23 mouse cellular contexts compared by ENCODE assay signal in the genomic region with DNA sequence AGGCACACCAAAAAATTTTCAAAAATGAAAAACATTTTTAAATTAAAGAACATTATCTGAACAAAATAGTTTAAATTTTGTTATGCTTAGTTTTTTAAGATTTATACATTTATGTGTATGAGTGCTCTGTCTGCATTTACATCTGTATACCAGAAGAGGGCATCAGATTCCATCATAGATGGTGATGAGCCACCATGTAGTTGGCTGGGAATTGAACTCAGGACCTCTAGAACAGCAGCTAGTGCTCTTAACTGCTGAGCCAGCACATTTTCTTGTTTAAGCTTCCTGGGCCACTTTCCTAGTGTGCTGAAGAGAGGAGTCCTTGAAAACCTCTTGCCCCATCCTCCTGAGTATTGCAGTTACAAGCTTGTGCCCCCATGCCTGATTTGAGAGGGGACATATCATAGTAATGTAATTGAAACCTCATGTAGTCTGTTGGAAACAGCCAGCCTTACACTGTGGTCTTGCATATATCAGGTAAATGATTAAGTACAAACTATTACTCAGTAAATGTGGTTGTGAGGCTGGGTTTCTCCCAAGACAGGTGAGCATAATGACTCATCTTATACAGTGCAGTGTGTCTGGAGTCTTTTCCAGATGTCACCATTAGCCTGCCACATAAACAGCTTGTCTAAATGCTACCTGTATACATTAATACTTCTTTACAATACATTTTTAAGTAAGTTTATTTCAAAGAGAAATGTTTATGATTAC. TPM values are rescaled to one million over a fixed set of nuclear protein-coding genes. Genes with fewer than 3 reads are reported as not detected.
DNase-seq lines count a peak whose midpoint lies in the region; ATAC-seq and TF ChIP-seq lines count a peak whose summit lies in the region.
"Had no signal": no experiment of that assay in that cellular context is flagged by ENCODE, and none has a peak within 500 bp of the region (broad histone marks: within the 10 kb centered on the region; RNA-seq: fewer than 3 reads in every experiment).

No protein-coding gene starts in this region.

- TF ChIP-seq EP300 in CH12.LX (IDR thresholded peaks at IDR 0.05; ENCODE audit: low read length), result no peak; the same call in 1 of the 2 replicates

- H3K9ac ChIP-seq in CH12.LX (ENCODE audit: insufficient read depth, low read depth), result no peak overlapping the region
- H3K9ac ChIP-seq: hindbrain, embryonic 15.5 days; limb, embryonic 15.5 days; neural tube, embryonic 12.5 days had no signal

- intact Hi-C loops in heart, postnatal 36 days (cut with DNase I), result no loop called here

- no peak overlapping the region for H3K4me3 ChIP-seq in layer of hippocampus, adult 2 months
- H3K4me3 ChIP-seq in CH12.LX (replicated peaks in 1 of 3; ENCODE audit: low read depth in 2 of 3, low read length in 2 of 3, poor library complexity in 1 of 3), result no peak overlapping the region
- H3K4me3 ChIP-seq: hindbrain, embryonic 15.5 days; limb, embryonic 15.5 days; midbrain, embryonic 10.5 days; neural tube, embryonic 12.5 days had no signal

- no peak overlapping the region for H3K4me2 ChIP-seq in CH12.LX (ENCODE audit: insufficient read depth, low read depth, poor library complexity, severe bottlenecking)
- H3K4me2 ChIP-seq: hindbrain, embryonic 15.5 days; limb, embryonic 15.5 days; neural tube, embryonic 12.5 days had no signal

- peak; percentile 41 for TF ChIP-seq RAD21 in CH12.LX (IDR thresholded peaks at IDR 0.05; ENCODE audit: low read depth, low read length)

- in situ Hi-C loops in CH12.LX (cut with MboI; ENCODE audit: low pct_ligation_motif_present, low pct_unique_long_range_greater_than_20kb, low sequenced_read_pairs), result loop anchor here (25.0 kb wide), 1 partner anchor 249 kb away; the partner anchor contains the start of gene Got1

- no peak for ATAC-seq in CD4-positive, CD25-positive, alpha-beta regulatory T cell, adult 4 months

- TF ChIP-seq CTCF in layer of hippocampus, adult 2 months (conservative IDR thresholded peaks at IDR 0.05), result peak; percentile 54
- peak; percentile 12 to 51; a peak in 2 of 4 replicates for TF ChIP-seq CTCF in CH12.LX (conservative IDR thresholded peaks at IDR 0.05 in 1 of 2, IDR thresholded peaks at IDR 0.05 in 1 of 2; ENCODE audit: low read depth in 2 of 2, low read length in 2 of 2)

- dilution Hi-C loops in CH12.LX (cut with MboI; ENCODE audit: extremely low pct_ligation_motif_present, extremely low pct_unique_long_range_greater_than_20kb, low sequenced_read_pairs), result no loop called here

- TF ChIP-seq POLR2A in CH12.LX (IDR thresholded peaks at IDR 0.05; ENCODE audit: low read depth, low read length), result no peak

- DNase-seq in layer of hippocampus, adult 2 months (ENCODE audit: low spot score in 2 of 2), result no peak
- DNase-seq in layer of hippocampus, postnatal 14 days (ENCODE audit: low spot score in 2 of 2), result no peak
- DNase-seq in 416B (ENCODE audit: low read depth) (peak; percentile 52), CH12.LX (ENCODE audit: extremely low read depth) (no peak), ZHBTc4 (ENCODE audit: low read depth, low spot score) (peak; percentile 30)
- no peak for DNase-seq in heart, postnatal 36 days
- DNase-seq in heart, adult 18-20 months, result no peak
- DNase-seq: adrenal gland, postnatal 25 days; cerebellum, adult 11-12 months; cerebellum, postnatal 25 days; embryo, embryonic 11 days; heart, postnatal 4 days; kidney, adult 9 months; layer of hippocampus, postnatal 36 days; lung, adult 2 months; right cerebral cortex, adult 18-20 months had no signal

- H3K27me3 ChIP-seq in CH12.LX (replicated peaks), result no peaks in the 10 kb centered on the region
- H3K27me3 ChIP-seq: hindbrain, embryonic 15.5 days; limb, embryonic 15.5 days; neural tube, embryonic 12.5 days had no signal

- H3K9me3 ChIP-seq in CH12.LX (replicated peaks; ENCODE audit: low read length), result no peaks in the 10 kb centered on the region
- H3K9me3 ChIP-seq: hindbrain, embryonic 15.5 days; limb, embryonic 15.5 days; midbrain, embryonic 10.5 days; neural tube, embryonic 12.5 days had no signal

- H3K79me2 ChIP-seq in CH12.LX (replicated peaks; ENCODE audit: control insufficient read depth, extremely low read depth, insufficient read depth, poor library complexity, severe bottlenecking), result no peaks in the 10 kb centered on the region

- H3K27ac ChIP-seq in layer of hippocampus, adult 2 months, result no peak overlapping the region
- no peak overlapping the region for H3K27ac ChIP-seq in CH12.LX (ENCODE audit: insufficient read depth, low read depth)
- H3K27ac ChIP-seq: hindbrain, embryonic 15.5 days; limb, embryonic 15.5 days; macrophage; midbrain, embryonic 10.5 days; neural tube, embryonic 12.5 days had no signal

- peaks cover 4 to 28% of the 10 kb centered on the region in 2 experiments; a peak in 3 of 4 replicates for H3K4me1 ChIP-seq in CH12.LX (ENCODE audit: control insufficient read depth in 1 of 2, insufficient read depth in 2 of 2)
- H3K4me1 ChIP-seq: hindbrain, embryonic 15.5 days; limb, embryonic 15.5 days; midbrain, embryonic 10.5 days; neural tube, embryonic 12.5 days had no signal

- H3K36me3 ChIP-seq in CH12.LX (replicated peaks in 1 of 2; ENCODE audit: control insufficient read depth in 1 of 2, insufficient read depth in 1 of 2, low read length in 1 of 2), result peaks cover 3 to 19% of the 10 kb centered on the region in 2 experiments
- H3K36me3 ChIP-seq: hindbrain, embryonic 15.5 days; limb, embryonic 15.5 days; midbrain, embryonic 10.5 days; neural tube, embryonic 12.5 days had no signal

TF ChIP-seq in CH12.LX, 34 proteins besides CTCF, POLR2A, EP300 and RAD21:
- TF ChIP-seq UBTF (IDR thresholded peaks at IDR 0.05; ENCODE audit: low read depth, low read length) (no peak), IRF4 (IDR thresholded peaks at IDR 0.05; ENCODE audit: low read depth, low read length) (no peak), ETS1 (conservative IDR thresholded peaks at IDR 0.05; ENCODE audit: low read depth, low read length) (peak; percentile 42), MXI1 (IDR thresholded peaks at IDR 0.05; ENCODE audit: low read depth, low read length) (no peak), NELFE (IDR thresholded peaks at IDR 0.05; ENCODE audit: low read depth, low read length) (no peak), MAFK (IDR thresholded peaks at IDR 0.05; ENCODE audit: insufficient replicate concordance, low read length) (peak; percentile 98), KAT2A (IDR thresholded peaks at IDR 0.05; ENCODE audit: insufficient replicate concordance, low read length) (no peak), RCOR1 (conservative IDR thresholded peaks at IDR 0.05; ENCODE audit: low read depth, low read length) (no peak), MYC (IDR thresholded peaks at IDR 0.05; ENCODE audit: low read depth, low read length) (no peak), ZC3H11A (IDR thresholded peaks at IDR 0.05; ENCODE audit: low read depth, low read length) (no peak), BHLHE40 (IDR thresholded peaks at IDR 0.05; ENCODE audit: low read depth, low read length) (peak; percentile 30; the same call in 1 of the 2 replicates), TBP (conservative IDR thresholded peaks at IDR 0.05; ENCODE audit: low read depth, low read length) (no peak), MAZ (IDR thresholded peaks at IDR 0.05; ENCODE audit: low read depth, low read length) (no peak), SMC3 (IDR thresholded peaks at IDR 0.05; ENCODE audit: low read depth, low read length) (0 out of 2 replicates have a peak, but pooled peaks have one; percentile 16), POLR2AphosphoS2 (IDR thresholded peaks at IDR 0.05; ENCODE audit: low read depth, low read length) (no peak), USF2 (conservative IDR thresholded peaks at IDR 0.05; ENCODE audit: low read depth, low read length) (no peak)

RNA-seq across cellular contexts. Expression of gene Cox15, which starts 8.9 kb away (rescaled TPM):
- 10 to 100 TPM; 13.6 to 19.4 TPM for total RNA-seq in layer of hippocampus, adult 2 months (2021)
- total RNA-seq in layer of hippocampus, postnatal 14 days (2021), result 10 to 100 TPM; 16.6 to 18.9 TPM
- total RNA-seq in CH12.LX (2012; rRNA removed), result 17.4 and 19.3 TPM in 2 replicates
- total RNA-seq in CH12.LX (2014; rRNA removed), result 18.1 and 20.2 TPM in 2 replicates
- 24.6 and 26.9 TPM in 2 replicates for polyA plus RNA-seq in CH12.LX (2012; ENCODE audit: insufficient read length, low read depth)
- polyA plus RNA-seq in CD4-positive, CD25-positive, alpha-beta regulatory T cell, adult 4 months (2017; shearing (Covaris generic)), result 10 to 100 TPM in 1 of 2 experiments, 1 to 10 TPM in 1; 7.4 to 14.6 TPM
- total RNA-seq in heart, postnatal 36 days (2021), result 10 to 100 TPM; 31.9 to 34.3 TPM
- 10 to 100 TPM; 23.5 to 26.0 TPM for total RNA-seq in heart, adult 18-20 months (2021)

RNA-seq across cellular contexts. Expression of gene Cutc, which starts 8.9 kb away (rescaled TPM):
- 1 to 10 TPM; 6.6 to 7.6 TPM for total RNA-seq in layer of hippocampus, adult 2 months (2021)
- total RNA-seq in layer of hippocampus, postnatal 14 days (2021), result 1 to 10 TPM; 4.8 to 5.0 TPM
- total RNA-seq in CH12.LX (2012; rRNA removed) (10.0 and 10.1 TPM in 2 replicates), CH12.LX (2014; rRNA removed) (18.2 and 18.5 TPM in 2 replicates)
- 22.7 and 29.4 TPM in 2 replicates for polyA plus RNA-seq in CH12.LX (2012; ENCODE audit: insufficient read length, low read depth)
- 10 to 100 TPM; 12.5 to 16.8 TPM for polyA plus RNA-seq in CD4-positive, CD25-positive, alpha-beta regulatory T cell, adult 4 months (2017; shearing (Covaris generic))
- total RNA-seq in heart, postnatal 36 days (2021), result 10 to 100 TPM; 15.1 to 16.3 TPM
- total RNA-seq in heart, adult 18-20 months (2021), result 10 to 100 TPM; 14.3 to 15.3 TPM

RNA-seq across cellular contexts. Expression of gene Abcc2, which starts 20.3 kb away (rescaled TPM):
- not detected for total RNA-seq in layer of hippocampus, adult 2 months (2021)
- under 1 TPM; 0.07 to 0.10 TPM for total RNA-seq in layer of hippocampus, postnatal 14 days (2021)
- 0.08 TPM in 2 replicates for total RNA-seq in CH12.LX (2012; rRNA removed)
- total RNA-seq in CH12.LX (2014; rRNA removed), result 0.09 and 0.18 TPM in 2 replicates
- polyA plus RNA-seq in CH12.LX (2012; ENCODE audit: insufficient read length, low read depth), result 0.39 and 0.41 TPM in 2 replicates
- not detected for polyA plus RNA-seq in CD4-positive, CD25-positive, alpha-beta regulatory T cell, adult 4 months (2017; shearing (Covaris generic))
- not detected for total RNA-seq in heart, postnatal 36 days (2021)
- total RNA-seq in heart, adult 18-20 months (2021), result not detected
- total RNA-seq: heart, postnatal 4 days; layer of hippocampus, postnatal 36 days; left cerebral cortex, postnatal 36 days had no signal

Comparison
In these comparisons a context has a peak if more than half of its experiments do, and no peak if none do; other contexts are left out.
1. DNase-seq: peak in 416B (single experiment) and ZHBTc4 (single experiment); none in layer of hippocampus, adult 2 months (0 of 2), layer of hippocampus, postnatal 14 days (0 of 2), CH12.LX (single experiment), heart, postnatal 36 days (0 of 2) and heart, adult 18-20 months (0 of 2).